In the genomic region with DNA sequence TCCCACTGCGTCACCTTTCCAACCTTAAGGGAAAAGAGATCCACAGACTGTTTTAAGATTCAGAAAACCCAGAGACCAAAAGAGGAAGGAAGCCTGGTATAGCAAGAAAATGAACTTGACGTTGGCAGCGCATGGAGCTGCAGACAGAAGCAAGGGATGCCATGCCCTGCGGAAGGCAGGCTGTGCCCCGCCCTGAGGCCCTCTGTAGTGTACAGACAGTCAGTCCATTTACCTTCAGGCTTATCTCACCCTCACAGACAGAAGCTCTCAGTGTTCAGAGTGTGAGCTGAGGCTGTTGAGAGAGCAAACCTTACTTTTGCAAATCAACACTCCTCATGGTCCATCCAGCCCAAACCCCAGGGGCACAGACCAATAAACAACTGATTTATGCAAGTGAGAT, we compare ENCODE assay signal across 24 mouse cellular contexts. TPM values are rescaled to one million over a fixed set of nuclear protein-coding genes. Genes with fewer than 3 reads are reported as not detected.
DNase-seq lines count a peak whose midpoint lies in the region; ATAC-seq lines count a peak whose summit lies in the region.
"Had no signal": no experiment of that assay in that cellular context is flagged by ENCODE, and none has a peak within 500 bp of the region (broad histone marks: within the 10 kb centered on the region; RNA-seq: fewer than 3 reads in every experiment).

No protein-coding gene starts in this region.

- 76% methylated on average over 5 of the region's 5 CpGs for WGBS in heart, embryonic 10.5 days
- WGBS in liver, embryonic 13.5 days (ENCODE audit: insufficient replicate concordance), result 33% methylated on average over 5 of the region's 5 CpGs

- H3K36me3 ChIP-seq in heart, embryonic 10.5 days, result peaks cover 7% of the 10 kb centered on the region; the same call in 1 of the 2 replicates
- H3K36me3 ChIP-seq in liver, embryonic 13.5 days, result no peaks in the 10 kb centered on the region
- H3K36me3 ChIP-seq: midbrain, embryonic 15.5 days; neural tube, embryonic 12.5 days had no signal

- peak; percentile 77 to 83 for ATAC-seq in hematopoietic stem cell, adult 5-6 weeks (replicated peaks in 1 of 2; ENCODE audit: insufficient read depth in 1 of 2, low FRiP score in 2 of 2, low TSS enrichment in 1 of 2, low read depth in 1 of 2, poor library complexity in 2 of 2, severe bottlenecking in 2 of 2)
- peak; percentile 78 for ATAC-seq in liver, embryonic 13.5 days (ENCODE audit: low read depth)
- peak; percentile 93 for ATAC-seq in megakaryocyte-erythroid progenitor cell, adult 5-6 weeks (replicated peaks; ENCODE audit: low FRiP score, low TSS enrichment, poor library complexity, severe bottlenecking)
- ATAC-seq: activated CD4-positive, CD25-positive, alpha-beta regulatory T cell, adult 4 months; forebrain, embryonic 16.5 days; hindbrain, postnatal 0 days; midbrain, embryonic 15.5 days had no signal

- H3K9ac ChIP-seq in liver, embryonic 13.5 days, result no peak overlapping the region
- H3K9ac ChIP-seq: limb, embryonic 12.5 days; midbrain, embryonic 15.5 days; neural tube, embryonic 12.5 days had no signal

- no peak overlapping the region for H3K4me2 ChIP-seq in liver, embryonic 13.5 days
- H3K4me2 ChIP-seq: limb, embryonic 12.5 days; midbrain, embryonic 15.5 days; neural tube, embryonic 12.5 days had no signal

- H3K4me3 ChIP-seq in heart, embryonic 10.5 days, result no peak overlapping the region
- H3K4me3 ChIP-seq in liver, embryonic 13.5 days (replicated peaks), result no peak overlapping the region
- H3K4me3 ChIP-seq: embryonic facial prominence, embryonic 10.5 days; forebrain, embryonic 10.5 days; limb, embryonic 12.5 days; megakaryocyte, embryonic 14.5 days; midbrain, embryonic 15.5 days; neural tube, embryonic 12.5 days had no signal

- peaks cover 91% of the 10 kb centered on the region for H3K4me1 ChIP-seq in heart, embryonic 10.5 days
- peaks cover 14% of the 10 kb centered on the region for H3K4me1 ChIP-seq in liver, embryonic 13.5 days (replicated peaks)

- H3K27me3 ChIP-seq in heart, embryonic 10.5 days (ENCODE audit: insufficient read depth, poor library complexity, severe bottlenecking), result no peaks in the 10 kb centered on the region
- no peaks in the 10 kb centered on the region for H3K27me3 ChIP-seq in liver, embryonic 13.5 days
- H3K27me3 ChIP-seq: limb, embryonic 12.5 days; midbrain, embryonic 15.5 days; neural tube, embryonic 12.5 days had no signal

- no peak for DNase-seq in heart, embryonic 10.5 days (ENCODE audit: low spot score)
- no peak for DNase-seq in heart, adult 8-10 months (ENCODE audit: low spot score)
- peak; percentile 25 for DNase-seq in liver, embryonic 13.5 days
- no peak for DNase-seq in left cerebral cortex, adult 9 months (ENCODE audit: low spot score in 2 of 2)
- no peak for DNase-seq in gastrocnemius, postnatal 10 days
- DNase-seq: cerebellum, adult 9-10 months; gastrocnemius, postnatal 14 days; heart, adult 18-20 months; kidney, adult 18-20 months; kidney, postnatal 4 days; lung, adult 2 months; lung, postnatal 14 days; thymus, postnatal 14 days had no signal

- no peaks in the 10 kb centered on the region for H3K9me3 ChIP-seq in heart, embryonic 10.5 days
- H3K9me3 ChIP-seq in liver, embryonic 13.5 days (replicated peaks), result no peaks in the 10 kb centered on the region
- H3K9me3 ChIP-seq: embryonic facial prominence, embryonic 10.5 days; forebrain, embryonic 10.5 days; limb, embryonic 12.5 days; megakaryocyte, embryonic 14.5 days; midbrain, embryonic 15.5 days; neural tube, embryonic 12.5 days had no signal

- H3K27ac ChIP-seq in heart, embryonic 10.5 days, result peak overlapping the region; percentile 67; the same call in 1 of the 2 replicates
- H3K27ac ChIP-seq in liver, embryonic 13.5 days, result no peak overlapping the region
- H3K27ac ChIP-seq: embryonic facial prominence, embryonic 10.5 days; forebrain, embryonic 10.5 days; hindbrain, postnatal 0 days; limb, embryonic 12.5 days; midbrain, embryonic 15.5 days; neural tube, embryonic 12.5 days had no signal

RNA-seq across cellular contexts. Expression of gene Bmp7, which starts 35.1 kb away (rescaled TPM):
- 49.5 and 70.0 TPM in 2 replicates for polyA plus RNA-seq in heart, embryonic 10.5 days (2016; fragmentation: Nextera tagmentation; extraction: Ambion mirVana)
- total RNA-seq in heart, adult 8-10 months (2022), result 1 to 10 TPM in 1 of 4 experiments, under 1 TPM in 3; 0.59 to 1.4 (median 0.74) TPM
- total RNA-seq in hematopoietic stem cell, adult 5-6 weeks (2017), result 1.9 TPM in 1 of 2 replicates, not detected in the other
- polyA plus RNA-seq in liver, embryonic 13.5 days (2015; fragmentation: Nextera tagmentation; extraction: Ambion mirVana), result 2.2 and 2.6 TPM in 2 replicates
- total RNA-seq in megakaryocyte-erythroid progenitor cell, adult 5-6 weeks (2014; fragmentation: Nextera tagmentation), result not detected in 2 replicates
- total RNA-seq in megakaryocyte-erythroid progenitor cell, adult 5-6 weeks (2017), result not detected in 2 replicates
- 1 to 10 TPM; 1.6 to 2.4 TPM for total RNA-seq in gastrocnemius, postnatal 10 days (2021)
